Mouse (Mus musculus) frontal cortex, adult (tissue): ENCODE data around the gene Rps6ka2.

Experiments used
- ATAC-seq: cut with Nextera tagmentation; 2 replicates; pipeline ENCODE4 v1.9.2; 2017; ENCODE audit warnings: mild to moderate bottlenecking, moderate library complexity, mixed read lengths; ENCODE audit not compliant: low TSS enrichment

Gene Rps6ka2

GRCm38 (mm10) chr17:7219044-7219718 is 49.3 kb downstream of the Rps6ka2 start:
- no peak for ATAC-seq

- ATAC-seq, result no peak
Measured at GRCm38 (mm10) chr17:7221310-7221709, 51.4 kb downstream of the Rps6ka2 start.

DNA sequence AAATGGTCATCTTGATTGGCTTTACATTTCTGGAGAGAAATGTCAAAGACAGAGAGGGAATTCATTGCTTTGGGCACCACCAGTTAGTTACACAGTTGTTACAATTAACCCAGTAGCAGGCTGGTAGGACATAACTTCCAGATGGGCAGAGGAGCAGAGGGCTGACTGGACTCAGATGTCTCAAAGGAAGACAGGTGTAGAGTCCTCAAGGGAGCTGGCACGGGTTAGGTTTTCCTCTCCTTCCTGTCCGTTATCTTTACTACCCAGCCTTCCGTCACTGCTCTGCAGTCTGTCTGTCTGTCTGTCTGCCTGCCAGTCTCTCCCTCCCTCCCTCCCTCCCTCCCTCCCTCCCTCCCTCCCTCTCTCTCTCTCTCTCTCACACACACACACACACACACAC is 52.3 kb downstream of the Rps6ka2 start:
- no peak for ATAC-seq

GRCm38 (mm10) chr17:7228545-7228944 is 58.6 kb downstream of the Rps6ka2 start:
- no peak for ATAC-seq

DNA sequence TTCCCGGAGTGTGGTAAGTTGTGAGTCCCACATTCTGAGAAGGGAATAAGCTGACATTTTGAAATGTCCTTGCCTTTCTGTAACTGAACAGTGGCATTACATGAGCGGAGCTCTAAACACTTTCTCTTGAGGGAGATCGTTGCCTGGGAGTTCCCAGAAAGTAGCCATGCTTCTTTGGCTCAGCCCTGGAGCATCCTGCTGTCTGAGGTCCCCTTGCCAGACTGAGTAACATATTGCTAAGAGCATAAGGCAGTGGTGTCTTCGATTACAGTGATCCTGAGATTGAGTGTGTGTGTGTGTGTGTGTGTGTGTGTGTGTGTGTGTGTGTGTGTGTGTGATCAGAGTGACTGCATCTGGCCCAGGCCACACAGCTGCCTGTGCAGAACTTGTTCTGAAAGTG is 61.4 kb downstream of the Rps6ka2 start:
- no peak for ATAC-seq

DNA sequence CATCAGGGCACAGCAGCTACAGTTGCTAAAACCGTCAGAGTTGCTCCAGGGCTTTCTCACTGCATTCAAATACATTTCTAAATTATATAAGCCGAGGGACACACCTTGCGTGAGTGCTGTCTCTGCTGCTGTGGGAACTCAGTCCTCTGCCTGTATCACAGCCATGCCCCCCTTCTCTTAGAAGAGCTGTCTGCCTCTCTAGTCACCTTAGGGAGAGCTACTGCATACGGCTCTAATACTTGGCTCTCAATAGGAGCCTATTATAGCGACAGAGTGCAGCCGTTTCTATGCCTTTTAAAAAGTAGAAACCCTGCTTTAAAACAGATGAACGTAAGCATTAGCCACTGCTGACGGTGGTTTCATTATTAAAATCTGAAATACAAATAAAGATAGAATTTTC is 61.9 kb downstream of the Rps6ka2 start:
- ATAC-seq, result 0 out of 2 replicates have a peak, but pooled peaks have one; percentile 11

- peak; percentile 18; the same call in 1 of the 2 replicates for ATAC-seq
Measured at GRCm38 (mm10) chr17:7232400-7232799, 62.5 kb downstream of the Rps6ka2 start.

DNA sequence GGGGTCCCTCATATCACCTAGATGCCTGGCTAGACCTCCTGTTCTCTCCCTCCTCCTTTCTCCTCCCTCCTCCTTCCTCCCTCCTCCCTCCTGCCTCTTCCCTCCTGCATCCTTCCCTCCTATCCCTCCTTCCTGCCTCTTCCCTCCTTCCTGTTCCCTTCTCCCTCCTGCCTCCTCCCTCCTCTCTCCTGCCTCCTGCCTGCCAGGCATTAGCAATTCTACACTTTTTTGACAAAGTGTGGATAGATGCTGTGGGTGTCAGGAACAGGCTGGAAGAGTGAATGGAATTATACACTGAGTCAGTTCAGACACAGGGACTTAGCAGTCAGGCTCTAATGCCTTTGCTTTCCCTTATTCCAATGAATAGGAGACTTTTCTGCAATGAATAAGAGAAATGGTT is 63.3 kb downstream of the Rps6ka2 start:
- peak; percentile 86 for ATAC-seq

DNA sequence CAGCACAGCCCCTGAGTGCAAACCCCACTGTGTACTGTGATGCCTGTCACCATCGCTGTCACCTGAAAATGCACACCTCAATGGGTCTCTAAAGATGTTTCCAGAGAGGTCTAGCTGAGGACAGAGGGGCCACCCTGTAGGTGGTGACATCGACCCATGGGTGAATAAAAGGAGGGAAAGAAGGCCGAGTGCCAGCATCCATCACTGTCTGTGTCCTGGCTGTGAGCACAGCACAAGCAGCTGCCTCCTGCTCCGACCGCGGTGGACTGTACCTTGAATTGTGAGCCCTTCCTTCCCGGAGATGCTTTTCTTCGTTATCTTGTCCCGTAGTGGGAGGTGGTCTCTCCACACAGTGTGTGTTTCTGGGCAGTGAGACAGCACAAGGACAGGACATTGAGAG is 67.8 kb downstream of the Rps6ka2 start:
- ATAC-seq, result no peak

DNA sequence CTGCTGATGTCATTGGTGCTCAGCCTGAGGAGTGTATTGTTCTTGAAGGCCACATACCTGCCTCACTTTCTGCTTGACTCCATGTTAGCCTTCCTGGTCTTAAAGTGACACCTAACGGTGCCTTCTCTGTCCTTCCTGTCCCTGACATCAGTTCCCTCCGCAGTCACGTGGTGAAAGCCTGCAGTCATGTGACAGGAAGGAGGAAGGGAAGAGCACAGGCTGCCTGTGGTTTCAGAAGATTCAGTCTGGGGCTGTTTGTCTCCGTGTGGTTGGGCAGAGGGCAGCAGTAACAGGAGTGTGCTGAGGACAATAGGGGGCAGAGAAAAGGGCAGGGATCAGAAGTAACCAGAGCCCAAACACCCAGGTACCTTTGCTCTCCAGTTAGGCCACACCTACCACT is 68.9 kb downstream of the Rps6ka2 start:
- no peak for ATAC-seq

DNA sequence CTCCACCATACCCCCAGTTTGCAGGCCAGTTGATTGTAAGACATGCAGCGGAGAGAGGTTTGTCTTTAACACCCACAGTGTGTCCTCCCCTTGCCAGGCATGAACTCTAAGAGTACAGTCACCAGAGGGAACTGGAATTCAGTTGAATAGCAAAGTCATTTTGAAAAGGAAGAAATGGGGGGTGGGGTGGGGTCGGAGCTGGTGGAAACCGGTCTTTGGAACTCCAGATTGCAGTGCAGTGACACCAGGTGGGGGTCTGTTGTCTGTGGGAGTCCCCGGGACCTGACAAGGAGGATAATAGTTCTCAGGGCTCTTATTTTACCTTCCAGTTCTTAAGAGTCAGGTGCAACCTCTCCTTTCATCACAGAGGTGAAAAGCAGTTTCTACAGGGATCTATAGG is 70.6 kb downstream of the Rps6ka2 start:
- no peak for ATAC-seq

GRCm38 (mm10) chr17:7245078-7245477 is 75.2 kb downstream of the Rps6ka2 start:
- 0 out of 2 replicates have a peak, but pooled peaks have one; percentile 31 for ATAC-seq

DNA sequence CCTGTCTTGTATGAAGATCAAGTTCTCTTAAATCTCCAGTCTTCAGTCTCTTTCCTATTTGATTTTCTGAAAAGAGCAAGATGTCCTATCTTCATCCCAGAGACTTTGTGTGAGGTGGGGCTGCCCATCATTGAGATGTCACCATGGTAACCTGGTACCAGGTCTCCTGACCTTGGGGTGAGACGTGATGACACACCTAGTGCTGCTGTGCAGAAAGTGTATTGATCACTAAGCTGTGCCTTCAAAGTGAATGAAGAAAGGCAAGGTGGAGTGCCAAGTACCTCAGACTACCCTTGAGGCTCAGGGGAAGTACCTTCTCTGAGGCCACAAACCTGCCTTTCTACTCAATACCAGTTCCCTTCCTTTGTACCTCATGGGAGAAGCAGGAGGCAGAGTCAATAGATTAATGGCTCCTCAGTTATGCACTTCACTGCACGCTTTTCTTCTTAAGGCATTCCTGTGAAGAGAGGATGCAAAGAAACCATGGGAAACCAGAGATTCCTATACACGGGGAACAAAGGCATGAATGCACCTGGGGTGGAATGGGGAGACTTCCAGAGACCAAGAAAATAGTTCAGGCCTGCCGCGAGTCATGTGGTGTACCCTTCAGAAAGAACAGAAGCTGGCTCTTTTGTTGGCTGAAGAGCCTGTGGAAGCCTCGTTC is 77.1 kb downstream of the Rps6ka2 start:
- no peak for ATAC-seq

DNA sequence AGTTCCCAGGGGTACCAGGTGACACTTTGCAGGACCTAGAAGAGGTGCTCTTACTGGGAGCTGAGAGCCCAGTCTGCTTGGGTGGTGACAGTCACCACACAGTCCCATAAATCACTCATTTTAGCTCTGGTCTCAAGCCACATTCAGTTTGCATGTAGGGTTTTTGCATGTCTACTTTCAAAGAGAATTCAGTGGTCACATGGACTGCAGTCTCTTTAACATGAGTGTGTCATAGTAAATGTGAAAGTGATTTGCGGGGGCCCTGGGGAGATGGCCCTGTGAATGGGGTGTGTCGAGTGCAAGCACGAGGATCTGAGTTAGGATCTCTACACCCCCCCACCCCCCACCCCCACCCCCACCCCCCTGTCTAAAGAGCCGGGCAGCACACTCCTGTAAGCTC is 80.5 kb downstream of the Rps6ka2 start:
- ATAC-seq, result no peak

GRCm38 (mm10) chr17:7257208-7257607 is 87.3 kb downstream of the Rps6ka2 start:
- no peak for ATAC-seq

DNA sequence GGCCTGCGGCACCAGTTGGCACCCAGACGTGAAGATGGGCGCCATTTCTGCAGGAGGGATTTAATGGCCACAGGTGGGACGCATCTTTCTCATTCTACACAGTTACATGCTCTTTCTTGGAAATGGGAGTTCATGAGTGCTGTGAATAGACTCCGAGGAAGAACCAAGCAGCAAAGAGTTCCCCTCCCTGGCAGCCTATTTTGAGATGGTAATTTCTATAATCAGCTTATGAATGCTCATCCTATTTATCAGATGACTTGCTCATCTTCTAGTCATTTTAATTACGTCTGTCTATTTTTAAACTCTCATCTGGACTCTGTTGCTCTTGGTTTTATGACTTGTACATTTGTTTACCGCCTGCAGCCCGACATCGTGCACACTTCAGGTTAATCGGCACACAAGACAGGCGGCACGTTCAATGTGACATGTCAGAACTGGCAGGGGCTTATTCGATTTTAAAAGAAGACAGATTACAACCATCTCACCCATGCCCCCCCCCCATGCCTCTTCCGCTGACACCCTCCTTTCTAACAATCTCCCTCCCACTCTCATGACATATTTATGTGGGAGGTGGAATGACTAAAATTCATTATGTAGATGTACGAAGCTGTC is 88.9 kb downstream of the Rps6ka2 start:
- peak; percentile 43; the same call in 1 of the 2 replicates for ATAC-seq

DNA sequence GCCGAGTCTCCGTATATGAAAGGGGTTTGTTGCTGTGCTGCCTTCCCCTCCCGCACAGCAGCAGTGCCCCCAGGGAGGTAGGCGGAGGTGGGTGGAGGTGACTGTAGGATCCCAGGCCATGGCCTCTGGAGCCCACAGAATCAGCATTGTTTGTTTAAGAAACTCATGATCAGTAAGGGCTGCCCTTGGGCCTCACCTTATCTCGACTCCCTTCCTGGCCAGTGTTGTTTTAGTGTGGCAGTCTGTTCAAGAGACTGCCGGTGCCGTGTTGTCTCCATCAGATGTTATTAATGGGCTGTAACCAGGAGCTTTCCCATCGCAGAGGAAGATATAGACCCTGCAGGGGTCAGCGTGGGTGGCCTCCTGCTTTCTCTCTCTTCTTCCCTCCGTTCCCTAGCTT is 90.4 kb downstream of the Rps6ka2 start:
- ATAC-seq, result no peak

DNA sequence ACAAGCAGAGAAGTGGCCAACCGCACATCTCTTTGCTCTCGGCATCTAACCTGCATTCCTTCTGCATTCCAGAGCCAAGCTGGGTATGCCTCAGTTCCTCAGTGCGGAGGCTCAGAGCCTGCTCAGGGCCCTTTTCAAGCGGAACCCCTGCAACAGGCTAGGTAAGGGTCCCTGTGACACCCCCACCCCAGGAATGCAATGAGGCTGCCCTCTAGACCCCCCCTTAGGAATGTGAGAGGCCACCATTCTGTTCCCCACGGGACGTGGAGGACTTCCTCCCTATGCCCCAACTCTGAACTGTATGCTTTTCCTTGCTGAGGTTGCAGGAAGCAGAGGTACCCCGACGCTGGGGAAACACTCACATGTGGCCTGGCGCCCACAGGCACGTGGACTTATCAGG is 92.1 kb downstream of the Rps6ka2 start:
- ATAC-seq, result no peak

DNA sequence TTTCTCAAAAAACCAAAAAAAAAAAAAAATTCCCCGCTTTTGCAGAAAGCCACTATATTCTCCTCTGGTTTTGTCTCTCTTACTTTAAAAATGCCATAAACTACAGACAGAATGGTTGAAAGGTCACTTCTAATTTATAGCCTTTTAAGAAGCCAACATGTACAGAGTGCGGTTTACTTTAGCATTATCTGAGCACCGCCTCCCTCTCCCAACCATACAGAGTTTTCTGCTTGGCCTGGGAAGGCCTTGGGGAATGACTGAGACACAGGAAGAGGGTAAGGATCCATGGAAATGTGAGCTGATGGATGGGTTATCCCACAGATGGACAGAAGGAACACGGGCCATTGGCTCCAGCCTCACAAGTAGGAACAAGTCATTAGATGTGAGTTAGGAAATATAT is 92.7 kb downstream of the Rps6ka2 start:
- no peak for ATAC-seq

DNA sequence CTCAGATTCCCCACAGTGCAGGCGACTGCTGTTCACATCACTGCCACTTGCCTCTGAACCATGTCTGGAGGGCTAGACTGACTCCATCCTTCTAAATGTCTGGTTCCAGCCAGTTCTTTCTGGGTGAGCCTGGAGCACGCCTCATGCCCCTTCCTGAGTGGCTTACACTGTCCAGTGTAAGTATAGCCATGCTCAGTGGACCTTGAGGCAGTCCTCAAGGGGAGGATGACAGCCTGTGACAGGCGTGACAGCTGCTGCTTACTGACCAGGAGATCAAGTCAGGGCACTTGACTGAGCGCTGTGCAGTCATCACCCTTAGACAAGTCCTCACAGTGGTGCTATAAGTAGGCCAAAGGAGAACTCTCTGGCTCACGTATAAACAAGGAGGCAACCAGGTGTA is 94.7 kb downstream of the Rps6ka2 start:
- ATAC-seq, result no peak

- no peak for ATAC-seq
Measured at GRCm38 (mm10) chr17:7265291-7265690, 95.4 kb downstream of the Rps6ka2 start.

- no peak for ATAC-seq
Measured at GRCm38 (mm10) chr17:7265705-7266368, 95.9 kb downstream of the Rps6ka2 start.

GRCm38 (mm10) chr17:7267843-7268242 is 97.9 kb downstream of the Rps6ka2 start:
- peak; percentile 79 for ATAC-seq
